Mouse (Mus musculus) neural tube, embryonic 15.5 days (tissue): Measurements from ENCODE around the gene Kansl1. TPM values are rescaled to one million over a fixed set of nuclear protein-coding genes. Genes with fewer than 3 reads are reported as not detected.

Experiments used
- ATAC-seq: fragments of 200-750 bp; cut with Nextera tagmentation; 2 replicates; pipeline ENCODE4 v1.8.0; 2017; ENCODE audit warnings: mild to moderate bottlenecking, moderate TSS enrichment, moderate library complexity; ENCODE audit not compliant: low FRiP score
- H3K27ac ChIP-seq: fragments of 300-500 bp; sonication (generic); replicated peaks from 2 replicates; pipeline ENCODE4 v1.5.1; 2015; ENCODE audit warnings: mild to moderate bottlenecking, inconsistent platforms
- H3K27me3 ChIP-seq: fragments of 300-500 bp; sonication (generic); replicated peaks from 2 replicates; pipeline ENCODE4 v1.6.1; 2015; ENCODE audit warnings: inconsistent platforms
- H3K36me3 ChIP-seq: fragments of 300-500 bp; sonication (generic); 2 replicates; pipeline ENCODE4 v1.6.1; 2015; ENCODE audit warnings: inconsistent platforms
- H3K4me1 ChIP-seq: fragments of 300-500 bp; sonication (generic); 2 replicates; pipeline ENCODE4 v1.6.1; 2015; ENCODE audit warnings: inconsistent platforms
- H3K4me2 ChIP-seq: fragments of 300-500 bp; sonication (generic); 2 replicates; pipeline ENCODE4 v1.6.1; 2015; ENCODE audit warnings: inconsistent platforms, mild to moderate bottlenecking, moderate library complexity
- H3K4me3 ChIP-seq: fragments of 300-500 bp; sonication (generic); replicated peaks from 2 replicates; pipeline ENCODE4 v1.5.1; 2015; ENCODE audit warnings: mild to moderate bottlenecking, inconsistent platforms
- H3K9ac ChIP-seq: fragments of 300-500 bp; sonication (generic); replicated peaks from 2 replicates; pipeline ENCODE4 v1.6.1; 2015; ENCODE audit warnings: mild to moderate bottlenecking, inconsistent platforms
- H3K9me3 ChIP-seq: fragments of 300-500 bp; sonication (generic); replicated peaks from 2 replicates; pipeline ENCODE4 v1.6.1; 2016; ENCODE audit warnings: inconsistent platforms
- WGBS: fragments of 180-500 bp; shearing (Covaris S2); methylation state at CpG from one replicate; pipeline ENCODE4 v1.1.7; 2015; ENCODE audit warnings: mixed read lengths; 5-methylcytosine and 5-hydroxymethylcytosine counted together
- microRNA-seq: library from miRNA; unstranded; fragments of <30 nt; microRNA quantifications from one replicate; pipeline ENCODE4, GENCODE M21; 2017
- polyA plus RNA-seq: library from polyadenylated mRNA; unstranded; fragments of >200 nt; fragmentation: Nextera tagmentation; extraction: Ambion mirVana; gene quantifications from 2 replicates; pipeline ENCODE4 v1.2.1, GENCODE M21; 2015

Gene Kansl1
- polyA plus RNA-seq, 1 experiment from 2014 or later = 23.3 TPM

- H3K4me3 ChIP-seq = no peak overlapping the region
- H3K4me1 ChIP-seq = peaks cover 5% of the 10 kb centered on the region; the same call in 1 of the 2 replicates
- H3K27ac ChIP-seq = no peak overlapping the region
- H3K27me3 ChIP-seq = no peaks in the 10 kb centered on the region
- ATAC-seq = no peak
- 40% methylated on average over 6 of the region's 6 CpGs for WGBS
- no peak overlapping the region for H3K4me2 ChIP-seq
- H3K9me3 ChIP-seq = no peaks in the 10 kb centered on the region
- H3K36me3 ChIP-seq = peaks cover 64% of the 10 kb centered on the region
- H3K9ac ChIP-seq = no peak overlapping the region
Measured at GRCm38 (mm10) chr11:104295656-104296055, 173.0 kb downstream of the Kansl1 start.

GRCm38 (mm10) chr11:104295145-104295544 lies 173.5 kb downstream of the Kansl1 start:
- H3K4me1 ChIP-seq = peaks cover 5% of the 10 kb centered on the region; the same call in 1 of the 2 replicates
- no peak overlapping the region for H3K9ac ChIP-seq
- no peaks in the 10 kb centered on the region for H3K9me3 ChIP-seq
- H3K27me3 ChIP-seq = no peaks in the 10 kb centered on the region
- H3K4me2 ChIP-seq = no peak overlapping the region
- no peak for ATAC-seq
- H3K36me3 ChIP-seq = peaks cover 69% of the 10 kb centered on the region
- WGBS = 57% methylated on average over 5 of the region's 5 CpGs
- H3K27ac ChIP-seq = no peak overlapping the region
- no peak overlapping the region for H3K4me3 ChIP-seq

GRCm38 (mm10) chr11:104293241-104293640 lies 175.4 kb downstream of the Kansl1 start:
- Histone ChIP-seq H3K4me2 (no peak overlapping the region), H3K27ac (no peak overlapping the region), H3K36me3 (peaks cover 54% of the 10 kb centered on the region), H3K9ac (no peak overlapping the region), H3K4me1 (peaks cover 15% of the 10 kb centered on the region), H3K27me3 (no peaks in the 10 kb centered on the region), H3K9me3 (no peaks in the 10 kb centered on the region), H3K4me3 (no peak overlapping the region)
- no peak for ATAC-seq
- 78% methylated on average over 9 of the region's 9 CpGs for WGBS

DNA sequence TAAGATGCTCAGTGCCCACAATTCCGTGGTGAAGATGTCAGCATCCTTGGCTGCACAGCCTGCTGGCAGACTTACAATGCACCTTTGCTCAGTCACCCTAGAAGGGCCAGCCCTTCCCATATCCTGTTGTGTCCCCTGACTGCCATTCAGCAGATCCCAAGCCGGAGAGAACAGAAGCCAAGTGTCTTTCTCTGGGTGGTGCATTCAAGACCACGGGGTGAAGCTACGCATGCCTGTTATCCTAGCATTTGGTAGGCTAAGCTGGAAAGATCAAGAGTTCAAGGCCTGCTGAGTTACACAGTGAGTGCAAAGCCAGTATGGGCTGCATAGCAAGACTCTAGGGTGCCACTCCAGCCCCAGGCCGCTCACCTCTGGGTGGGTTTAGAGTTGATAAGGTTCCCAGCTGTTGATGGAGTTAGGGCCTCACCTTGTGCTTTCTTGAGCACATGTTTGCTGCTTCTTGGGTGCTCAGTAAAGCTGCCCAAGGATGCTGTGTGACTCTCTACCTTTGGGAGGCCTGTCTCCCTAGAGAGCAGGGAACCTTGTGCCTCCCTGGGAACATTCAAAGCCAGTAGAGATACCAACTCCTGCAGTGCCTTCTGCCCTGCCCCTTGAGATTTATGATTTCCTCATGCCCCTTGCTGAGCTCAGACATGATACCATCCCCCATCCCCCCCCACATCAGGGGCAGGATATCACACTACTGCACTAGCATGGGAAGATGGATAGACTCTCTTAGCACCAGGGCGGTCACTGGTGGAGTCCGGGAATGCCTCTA lies 176.0 kb downstream of the Kansl1 start:
- H3K4me2 ChIP-seq = no peak overlapping the region
- H3K9me3 ChIP-seq = no peaks in the 10 kb centered on the region
- H3K36me3 ChIP-seq = peaks cover 54% of the 10 kb centered on the region
- no peak overlapping the region for H3K27ac ChIP-seq
- 87% methylated on average over 7 of the region's 7 CpGs for WGBS
- H3K9ac ChIP-seq = no peak overlapping the region
- no peaks in the 10 kb centered on the region for H3K27me3 ChIP-seq
- H3K4me1 ChIP-seq = peaks cover 14% of the 10 kb centered on the region
- H3K4me3 ChIP-seq = no peak overlapping the region
- no peak for ATAC-seq

DNA sequence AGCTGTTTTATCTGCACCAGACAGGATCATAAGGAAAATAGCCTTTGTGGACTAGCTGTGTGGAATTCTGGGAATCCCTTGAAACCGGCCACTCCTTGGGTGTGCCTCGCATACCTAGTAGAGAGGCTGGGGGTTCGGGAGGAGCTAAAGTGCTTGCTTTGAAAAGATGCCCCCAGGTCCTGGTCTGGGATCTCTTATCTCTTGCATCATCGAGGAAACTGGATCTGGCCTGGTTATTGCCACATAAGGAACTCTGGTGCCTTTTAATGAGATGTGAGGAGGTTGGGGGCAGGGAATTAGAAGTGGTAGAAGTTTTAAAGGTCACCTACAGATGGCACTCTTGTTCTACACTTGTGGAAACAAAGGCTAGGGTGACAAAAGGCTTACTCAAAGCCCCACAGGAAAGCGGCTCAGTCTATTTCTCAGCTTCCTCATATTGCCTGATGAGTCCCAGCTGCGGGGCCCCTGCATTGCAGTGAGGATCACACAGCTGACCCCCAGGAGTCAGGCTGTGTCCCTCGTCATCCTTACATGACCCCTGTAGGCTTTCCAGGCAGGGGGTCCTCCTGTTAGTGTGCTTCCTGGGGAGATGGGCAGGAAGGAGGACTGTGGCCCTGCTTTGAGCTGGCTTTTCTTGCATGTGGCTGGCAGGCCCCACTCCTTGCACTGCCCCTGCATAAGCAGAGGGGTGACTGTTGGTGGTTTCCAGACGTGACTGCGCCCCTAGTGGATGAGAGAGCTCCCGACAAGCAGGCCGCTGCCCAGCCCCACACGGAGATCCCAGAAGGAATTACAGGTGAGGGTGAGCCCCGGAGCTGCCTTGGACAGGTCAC lies 179.2 kb downstream of the Kansl1 start:
- 19% methylated on average over 13 of the region's 13 CpGs for WGBS
- no peak overlapping the region for H3K9ac ChIP-seq
- H3K4me3 ChIP-seq = no peak overlapping the region
- no peaks in the 10 kb centered on the region for H3K9me3 ChIP-seq
- peaks cover 10% of the 10 kb centered on the region for H3K4me1 ChIP-seq
- no peak overlapping the region for H3K4me2 ChIP-seq
- H3K27me3 ChIP-seq = no peaks in the 10 kb centered on the region
- ATAC-seq = no peak
- H3K36me3 ChIP-seq = peaks cover 62% of the 10 kb centered on the region
- H3K27ac ChIP-seq = peak overlapping the region; percentile 48

DNA sequence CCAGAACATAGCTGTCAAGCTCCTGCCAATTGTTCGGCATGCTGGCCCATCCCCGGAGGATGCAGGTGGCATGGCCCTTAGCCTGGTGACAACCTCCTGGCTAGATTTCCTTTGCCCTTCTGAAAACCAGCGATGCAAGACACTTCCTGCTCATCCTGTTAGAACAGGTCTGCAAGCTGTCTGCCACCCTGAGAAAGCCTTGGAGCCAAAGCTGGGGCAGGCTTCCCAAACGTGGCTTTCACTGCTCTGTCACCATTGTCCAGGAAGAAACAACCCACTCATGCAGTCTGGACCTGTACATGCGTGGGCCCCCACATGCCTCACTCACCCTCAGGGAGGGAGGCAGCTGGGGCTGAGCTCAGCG lies 179.8 kb downstream of the Kansl1 start:
- Histone ChIP-seq H3K36me3 (peaks cover 65% of the 10 kb centered on the region), H3K4me3 (no peak overlapping the region), H3K4me1 (peaks cover 10% of the 10 kb centered on the region), H3K9me3 (no peaks in the 10 kb centered on the region), H3K27me3 (no peaks in the 10 kb centered on the region), H3K4me2 (no peak overlapping the region), H3K9ac (no peak overlapping the region), H3K27ac (0 out of 2 replicates have a peak overlapping the region, but pooled peaks have one; percentile 48)
- ATAC-seq = no peak
- 53% methylated on average over 6 of the region's 6 CpGs for WGBS

GRCm38 (mm10) chr11:104287113-104287512 lies 181.5 kb downstream of the Kansl1 start:
- Histone ChIP-seq H3K4me2 (no peak overlapping the region), H3K9me3 (no peaks in the 10 kb centered on the region), H3K4me1 (peaks cover 10% of the 10 kb centered on the region), H3K36me3 (peaks cover 63% of the 10 kb centered on the region), H3K9ac (no peak overlapping the region), H3K27ac (no peak overlapping the region), H3K4me3 (no peak overlapping the region), H3K27me3 (no peaks in the 10 kb centered on the region)
- no peak for ATAC-seq
- WGBS = 96% methylated on average over 18 of the region's 18 CpGs

Small RNA genes within 50 kb of the gene (microRNA-seq; reads per million reads assigned to microRNA genes)
- not detected for gene Gm47315

Other genes with a start within 250 kb of the Kansl1 start
- gene Mapt, start 237.5 kb downstream of the Kansl1 start, polyA plus RNA-seq = 880 and 1,075 TPM in 2 replicates
- 34.8 and 39.1 TPM in 2 replicates for gene Cdc27, start 81.8 kb upstream of the Kansl1 start, polyA plus RNA-seq
- 16.2 and 19.5 TPM in 2 replicates for gene Myl4, start 81.8 kb upstream of the Kansl1 start, polyA plus RNA-seq
- 1.9 and 2.4 TPM in 2 replicates for gene Itgb3, start 139.1 kb upstream of the Kansl1 start, polyA plus RNA-seq
- gene Gm11639, start 216.8 kb upstream of the Kansl1 start, polyA plus RNA-seq = 0.23 and 0.31 TPM in 2 replicates